Mouse (Mus musculus) cortical plate, adult 2 months (tissue): Measurements from ENCODE around the gene Tnfrsf9.

Experiments
- CTCF ChIP-seq: fragments of 200-500 bp; IDR thresholded peaks from 2 replicates; pipeline ENCODE4 v1.5.1; 2011; ENCODE audit warnings: mild to moderate bottlenecking, control low read depth, low read length; ENCODE audit not compliant: insufficient read depth; ENCODE audit errors: extremely low read depth
- POLR2A ChIP-seq: fragments of 200-500 bp; IDR thresholded peaks from 2 replicates; pipeline ENCODE4 v1.6.1; 2011; ENCODE audit warnings: mild to moderate bottlenecking, low read length, control low read depth; ENCODE audit not compliant: insufficient read depth; ENCODE audit errors: extremely low read depth

- TF ChIP-seq CTCF = no peak
- TF ChIP-seq POLR2A = no peak
These were observed 23.1 kb upstream of the Tnfrsf9 start for GRCm38 (mm10) chr4:150891308-150891707.
